In the genomic region with DNA sequence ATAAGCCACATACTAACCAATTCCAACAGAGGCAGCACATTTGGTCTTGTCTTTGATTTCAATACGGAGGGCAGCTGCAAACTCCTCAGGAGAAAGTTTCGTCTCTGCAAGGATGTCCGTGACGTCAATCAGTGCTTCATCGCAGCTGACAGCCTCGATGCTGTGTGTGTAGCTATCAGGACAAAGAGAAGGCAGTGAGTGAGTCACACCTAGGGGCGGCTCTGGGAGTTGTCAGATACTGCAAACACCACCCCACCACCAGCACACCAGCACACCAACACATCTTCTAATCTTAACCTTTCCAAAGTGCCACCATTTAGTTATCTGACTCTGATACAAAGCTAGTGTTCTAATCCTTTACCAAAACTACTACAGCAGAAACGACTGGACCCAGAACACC, we compare ENCODE assay signal across 16 mouse cellular contexts.
"Had no signal": no experiment of that assay in that cellular context is flagged by ENCODE, and none has a peak within 500 bp of the region (broad histone marks: within the 10 kb centered on the region; RNA-seq: fewer than 3 reads in every experiment).

No protein-coding gene starts in this region.

- H3K9ac ChIP-seq: limb, embryonic 12.5 days; limb, embryonic 15.5 days; liver, embryonic 13.5 days; stomach, embryonic 15.5 days had no signal

- H3K4me2 ChIP-seq: limb, embryonic 12.5 days; limb, embryonic 15.5 days; liver, embryonic 13.5 days; midbrain, embryonic 11.5 days; stomach, embryonic 15.5 days had no signal

- H3K27me3 ChIP-seq: limb, embryonic 12.5 days; limb, embryonic 15.5 days; liver, embryonic 13.5 days; stomach, embryonic 15.5 days had no signal

- H3K4me3 ChIP-seq: limb, embryonic 12.5 days; limb, embryonic 15.5 days; liver, embryonic 13.5 days; stomach, embryonic 15.5 days had no signal

- H3K9me3 ChIP-seq: limb, embryonic 12.5 days; limb, embryonic 15.5 days; liver, embryonic 13.5 days; stomach, embryonic 15.5 days had no signal

- H3K27ac ChIP-seq: limb, embryonic 12.5 days; limb, embryonic 15.5 days; liver, embryonic 13.5 days; stomach, embryonic 15.5 days had no signal

- H3K4me1 ChIP-seq: limb, embryonic 12.5 days; limb, embryonic 15.5 days; liver, embryonic 13.5 days; stomach, embryonic 15.5 days had no signal

- DNase-seq: kidney, adult 9 months; kidney, postnatal 14 days; kidney, postnatal 4 days; left cerebral cortex, postnatal 4 days; liver, embryonic 13.5 days; lung, adult 2 months; lung, postnatal 14 days; lung, postnatal 4 days; midbrain, embryonic 14.5 days; right cerebral cortex, postnatal 25 days; spleen, adult 18-20 months; thymus, postnatal 25 days had no signal
